Mouse (Mus musculus): ENCODE data around the gene Kera. TPM values are rescaled to one million over a fixed set of nuclear protein-coding genes. Genes with fewer than 3 reads are reported as not detected.
A peak's percentile ranks its signal among the peaks of the same experiment; 100 is the strongest.

Kera gene
- polyA plus RNA-seq, 1 experiment from 2014 or later, result 21.6 TPM

GRCm38 (mm10) chr10:97591685-97592084, 15.0 kb upstream of the Kera start:
- peak; percentile 40 for DNase-seq (ENCODE audit: low spot score)
- H3K27me3 ChIP-seq (replicated peaks; ENCODE audit: control insufficient read depth, insufficient read depth, low read length), result no peaks in the 10 kb centered on the region
- H3K4me2 ChIP-seq (ENCODE audit: low read depth, low read length), result no peak overlapping the region
- H3K9me3 ChIP-seq (ENCODE audit: control insufficient read depth, low read length), result no peaks in the 10 kb centered on the region
- no peak overlapping the region for H3K9ac ChIP-seq (ENCODE audit: low read depth, low read length)
- H3K4me1 ChIP-seq (ENCODE audit: control insufficient read depth, insufficient read depth, low read length), result peaks cover 9% of the 10 kb centered on the region
- no peak for ATAC-seq (ENCODE audit: low read depth)
- H3K4me3 ChIP-seq (ENCODE audit: low read depth, low read length), result no peak overlapping the region
- peak overlapping the region; percentile 67 for H3K27ac ChIP-seq (replicated peaks; ENCODE audit: low read depth, low read length)
- H3K36me3 ChIP-seq (ENCODE audit: control insufficient read depth, insufficient read depth, low read length), result no peaks in the 10 kb centered on the region
- 38% methylated on average over 3 of the region's 3 CpGs for WGBS

- Histone ChIP-seq H3K9me3 (ENCODE audit: control insufficient read depth, low read length) (no peaks in the 10 kb centered on the region), H3K9ac (ENCODE audit: low read depth, low read length) (no peak overlapping the region), H3K27me3 (replicated peaks; ENCODE audit: control insufficient read depth, insufficient read depth, low read length) (no peaks in the 10 kb centered on the region), H3K4me2 (ENCODE audit: low read depth, low read length) (no peak overlapping the region), H3K36me3 (ENCODE audit: control insufficient read depth, insufficient read depth, low read length) (no peaks in the 10 kb centered on the region), H3K4me3 (ENCODE audit: low read depth, low read length) (no peak overlapping the region), H3K27ac (replicated peaks; ENCODE audit: low read depth, low read length) (peak overlapping the region; percentile 63; the same call in 1 of the 2 replicates), H3K4me1 (ENCODE audit: control insufficient read depth, insufficient read depth, low read length) (peaks cover 9% of the 10 kb centered on the region)
- WGBS, result 45% methylated on average over 1 of the region's 1 CpGs
- no peak for ATAC-seq (ENCODE audit: low read depth)
- peak; percentile 60 for DNase-seq (ENCODE audit: low spot score)
Measured at GRCm38 (mm10) chr10:97595680-97596079, 11.0 kb upstream of the Kera start.

GRCm38 (mm10) chr10:97601744-97602143, 4.9 kb upstream of the Kera start:
- 78% methylated on average over 4 of the region's 4 CpGs for WGBS

GRCm38 (mm10) chr10:97603256-97603655, 3.4 kb upstream of the Kera start:
- no peak for DNase-seq (ENCODE audit: low spot score)
- H3K27me3 ChIP-seq (replicated peaks; ENCODE audit: control insufficient read depth, insufficient read depth, low read length), result no peaks in the 10 kb centered on the region
- no peak overlapping the region for H3K4me2 ChIP-seq (ENCODE audit: low read depth, low read length)
- no peaks in the 10 kb centered on the region for H3K9me3 ChIP-seq (ENCODE audit: control insufficient read depth, low read length)
- H3K9ac ChIP-seq (ENCODE audit: low read depth, low read length), result no peak overlapping the region
- H3K36me3 ChIP-seq (ENCODE audit: control insufficient read depth, insufficient read depth, low read length), result no peaks in the 10 kb centered on the region
- H3K4me3 ChIP-seq (ENCODE audit: low read depth, low read length), result no peak overlapping the region
- H3K4me1 ChIP-seq (ENCODE audit: control insufficient read depth, insufficient read depth, low read length), result peaks cover under 1% of the 10 kb centered on the region; the same call in 1 of the 2 replicates
- H3K27ac ChIP-seq (replicated peaks; ENCODE audit: low read depth, low read length), result no peak overlapping the region
- ATAC-seq (ENCODE audit: low read depth), result no peak

More at GRCm38 (mm10) chr10:97601744-97602143, 4.9 kb upstream of the Kera start:
- no peak overlapping the region for H3K4me2 ChIP-seq (ENCODE audit: low read depth, low read length)
- ATAC-seq (ENCODE audit: low read depth) (no peak), DNase-seq (ENCODE audit: low spot score) (no peak)
- no peaks in the 10 kb centered on the region for H3K27me3 ChIP-seq (replicated peaks; ENCODE audit: control insufficient read depth, insufficient read depth, low read length)
- H3K9ac ChIP-seq (ENCODE audit: low read depth, low read length), result no peak overlapping the region
- H3K4me1 ChIP-seq (ENCODE audit: control insufficient read depth, insufficient read depth, low read length), result no peaks in the 10 kb centered on the region
- H3K36me3 ChIP-seq (ENCODE audit: control insufficient read depth, insufficient read depth, low read length), result no peaks in the 10 kb centered on the region
- H3K4me3 ChIP-seq (ENCODE audit: low read depth, low read length), result no peak overlapping the region
- H3K9me3 ChIP-seq (ENCODE audit: control insufficient read depth, low read length), result no peaks in the 10 kb centered on the region
- H3K27ac ChIP-seq (replicated peaks; ENCODE audit: low read depth, low read length), result no peak overlapping the region

GRCm38 (mm10) chr10:97622328-97622727, 15.6 kb downstream of the Kera start:
- WGBS, result 91% methylated on average over 1 of the region's 1 CpGs
- no peak for DNase-seq (ENCODE audit: low spot score)

GRCm38 (mm10) chr10:97624381-97624780, 17.7 kb downstream of the Kera start:
- DNase-seq (ENCODE audit: low spot score) (peak; percentile 90), ATAC-seq (ENCODE audit: low read depth) (no peak; the same call in 1 of the 2 replicates)
- H3K4me1 ChIP-seq (ENCODE audit: control insufficient read depth, insufficient read depth, low read length), result peaks cover 8% of the 10 kb centered on the region; the same call in 1 of the 2 replicates
- 17% methylated on average over 2 of the region's 2 CpGs for WGBS
- no peak overlapping the region for H3K9ac ChIP-seq (ENCODE audit: low read depth, low read length)
- H3K27ac ChIP-seq (replicated peaks; ENCODE audit: low read depth, low read length), result peak overlapping the region; percentile 91
- no peaks in the 10 kb centered on the region for H3K9me3 ChIP-seq (ENCODE audit: control insufficient read depth, low read length)
- H3K4me3 ChIP-seq (ENCODE audit: low read depth, low read length), result no peak overlapping the region
- H3K27me3 ChIP-seq (replicated peaks; ENCODE audit: control insufficient read depth, insufficient read depth, low read length), result no peaks in the 10 kb centered on the region
- no peaks in the 10 kb centered on the region for H3K36me3 ChIP-seq (ENCODE audit: control insufficient read depth, insufficient read depth, low read length)
- no peak overlapping the region for H3K4me2 ChIP-seq (ENCODE audit: low read depth, low read length)

More at GRCm38 (mm10) chr10:97622328-97622727, 15.6 kb downstream of the Kera start:
- Histone ChIP-seq H3K27ac (replicated peaks; ENCODE audit: low read depth, low read length) (no peak overlapping the region), H3K4me2 (ENCODE audit: low read depth, low read length) (no peak overlapping the region), H3K9ac (ENCODE audit: low read depth, low read length) (no peak overlapping the region), H3K36me3 (ENCODE audit: control insufficient read depth, insufficient read depth, low read length) (no peaks in the 10 kb centered on the region), H3K4me3 (ENCODE audit: low read depth, low read length) (no peak overlapping the region), H3K27me3 (replicated peaks; ENCODE audit: control insufficient read depth, insufficient read depth, low read length) (no peaks in the 10 kb centered on the region), H3K9me3 (ENCODE audit: control insufficient read depth, low read length) (no peaks in the 10 kb centered on the region), H3K4me1 (ENCODE audit: control insufficient read depth, insufficient read depth, low read length) (peaks cover 8% of the 10 kb centered on the region; the same call in 1 of the 2 replicates)
- ATAC-seq (ENCODE audit: low read depth), result no peak

GRCm38 (mm10) chr10:97625116-97625515, 18.4 kb downstream of the Kera start:
- Histone ChIP-seq H3K36me3 (ENCODE audit: control insufficient read depth, insufficient read depth, low read length) (no peaks in the 10 kb centered on the region), H3K4me2 (ENCODE audit: low read depth, low read length) (no peak overlapping the region), H3K4me1 (ENCODE audit: control insufficient read depth, insufficient read depth, low read length) (peaks cover 8% of the 10 kb centered on the region; the same call in 1 of the 2 replicates), H3K27me3 (replicated peaks; ENCODE audit: control insufficient read depth, insufficient read depth, low read length) (no peaks in the 10 kb centered on the region), H3K4me3 (ENCODE audit: low read depth, low read length) (no peak overlapping the region), H3K9me3 (ENCODE audit: control insufficient read depth, low read length) (no peaks in the 10 kb centered on the region), H3K27ac (replicated peaks; ENCODE audit: low read depth, low read length) (peak overlapping the region; percentile 91), H3K9ac (ENCODE audit: low read depth, low read length) (no peak overlapping the region)
- ATAC-seq (ENCODE audit: low read depth) (no peak), DNase-seq (ENCODE audit: low spot score) (peak; percentile 75)
- 26% methylated on average over 4 of the region's 4 CpGs for WGBS

- Histone ChIP-seq H3K27ac (replicated peaks; ENCODE audit: low read depth, low read length) (peak overlapping the region; percentile 91), H3K4me1 (ENCODE audit: control insufficient read depth, insufficient read depth, low read length) (peaks cover 8% of the 10 kb centered on the region; the same call in 1 of the 2 replicates), H3K36me3 (ENCODE audit: control insufficient read depth, insufficient read depth, low read length) (no peaks in the 10 kb centered on the region), H3K9me3 (ENCODE audit: control insufficient read depth, low read length) (no peaks in the 10 kb centered on the region), H3K4me3 (ENCODE audit: low read depth, low read length) (no peak overlapping the region), H3K9ac (ENCODE audit: low read depth, low read length) (no peak overlapping the region), H3K4me2 (ENCODE audit: low read depth, low read length) (no peak overlapping the region), H3K27me3 (replicated peaks; ENCODE audit: control insufficient read depth, insufficient read depth, low read length) (no peaks in the 10 kb centered on the region)
- peak; percentile 44 for DNase-seq (ENCODE audit: low spot score)
- ATAC-seq (ENCODE audit: low read depth), result no peak
- WGBS, result 50% methylated on average over 1 of the region's 1 CpGs
Measured at GRCm38 (mm10) chr10:97626543-97626942, 19.9 kb downstream of the Kera start.

GRCm38 (mm10) chr10:97631061-97631460, 24.4 kb downstream of the Kera start:
- no peak overlapping the region for H3K9ac ChIP-seq (ENCODE audit: low read depth, low read length)
- 83% methylated on average over 3 of the region's 3 CpGs for WGBS
- no peaks in the 10 kb centered on the region for H3K9me3 ChIP-seq (ENCODE audit: control insufficient read depth, low read length)
- no peak overlapping the region for H3K4me3 ChIP-seq (ENCODE audit: low read depth, low read length)
- DNase-seq (ENCODE audit: low spot score) (no peak), ATAC-seq (ENCODE audit: low read depth) (no peak)
- no peak overlapping the region for H3K4me2 ChIP-seq (ENCODE audit: low read depth, low read length)
- H3K27ac ChIP-seq (replicated peaks; ENCODE audit: low read depth, low read length), result no peak overlapping the region
- peaks cover 5% of the 10 kb centered on the region; the same call in 1 of the 2 replicates for H3K4me1 ChIP-seq (ENCODE audit: control insufficient read depth, insufficient read depth, low read length)
- no peaks in the 10 kb centered on the region for H3K27me3 ChIP-seq (replicated peaks; ENCODE audit: control insufficient read depth, insufficient read depth, low read length)
- H3K36me3 ChIP-seq (ENCODE audit: control insufficient read depth, insufficient read depth, low read length), result no peaks in the 10 kb centered on the region
